Mouse (Mus musculus) G1E (cell line): ENCODE data around the gene Pqlc2. TPM values are rescaled to one million over a fixed set of nuclear protein-coding genes. Genes with fewer than 3 reads are reported as not detected.

Source experiments
- ATAC-seq: 2 replicates; pipeline ENCODE4 v1.8.0; 2016; ENCODE audit warnings: mild to moderate bottlenecking; ENCODE audit not compliant: insufficient number of reproducible peaks, poor library complexity, low FRiP score, severe bottlenecking; ENCODE audit errors: extremely low read depth
- DNase-seq: peaks from one replicate; pipeline ENCODE4 v3.0.0; 2012; ENCODE audit warnings: low spot score
- H3K27me3 ChIP-seq: 2 replicates; pipeline ENCODE4 v1.6.1; 2012; ENCODE audit warnings: mild to moderate bottlenecking, low read length, inconsistent platforms; ENCODE audit not compliant: insufficient read depth
- H3K36me3 ChIP-seq: replicated peaks from 2 replicates; pipeline ENCODE3; 2012; ENCODE audit warnings: mild to moderate bottlenecking, inconsistent platforms
- H3K4me1 ChIP-seq: 2 replicates; pipeline ENCODE4 v1.6.1; 2012; ENCODE audit warnings: low read depth, low read length, inconsistent platforms, mixed read lengths; ENCODE audit not compliant: insufficient read depth
- H3K4me3 ChIP-seq: 2 replicates; pipeline ENCODE4 v1.5.1; 2012; ENCODE audit warnings: low read depth, mild to moderate bottlenecking, inconsistent platforms, low read length, moderate library complexity, mixed read lengths
- H3K9me3 ChIP-seq: replicated peaks from 2 replicates; pipeline ENCODE4 v1.6.1; 2012; ENCODE audit warnings: inconsistent platforms
- CTCF ChIP-seq: IDR thresholded peaks from 2 replicates; pipeline ENCODE4 v1.5.1; 2012; ENCODE audit warnings: low read depth, low read length, inconsistent platforms, mixed read lengths
- GATA1 ChIP-seq: IDR thresholded peaks from 2 replicates; pipeline ENCODE4 v1.6.1; 2012; ENCODE audit warnings: borderline replicate concordance, low read length, inconsistent platforms, mixed read lengths
- GATA2 ChIP-seq: IDR thresholded peaks from 2 replicates; pipeline ENCODE4 v1.6.1; 2012; ENCODE audit warnings: low read depth, low read length, inconsistent platforms, borderline replicate concordance
- POLR2AphosphoS5 ChIP-seq: IDR thresholded peaks from 2 replicates; pipeline ENCODE4 v1.6.1; 2012; ENCODE audit warnings: low read depth, low read length, inconsistent platforms; ENCODE audit not compliant: insufficient replicate concordance
- TAL1 ChIP-seq: conservative IDR thresholded peaks from 2 replicates; pipeline ENCODE4 v1.6.1; 2012; ENCODE audit warnings: low read depth, low read length, inconsistent platforms, mixed read lengths
- polyA plus RNA-seq: library from polyadenylated mRNA; stranded (reverse); fragments of >175 nt; gene quantifications from 2 replicates; pipeline ENCODE4 v1.2.3, GENCODE M21; 2012
- total RNA-seq, 2 experiments: library from RNA; stranded (forward) in 1 of 2; stranded (reverse) in 1 of 2; fragments of 200-1000 nt in 1 of 2; fragments of >200 nt in 1 of 2; fragmentation: Nextera tagmentation in 1 of 2; gene quantifications; 2 replicates each; pipeline ENCODE4 v1.2.3; 2014 to 2017

Gene Pqlc2
- total and polyA plus RNA-seq, 3 experiments: 4.4 to 14.0 (median 6.8) TPM

- Histone ChIP-seq H3K4me1 (peaks cover 7% of the 10 kb centered on the region; the same call in 1 of the 2 replicates), H3K27me3 (no peaks in the 10 kb centered on the region), H3K36me3 (peaks cover 97% of the 10 kb centered on the region), H3K4me3 (no peak overlapping the region), H3K9me3 (no peaks in the 10 kb centered on the region)
- ATAC-seq: no peak
- DNase-seq: no peak
- TF ChIP-seq TAL1 (no peak), CTCF (no peak), POLR2AphosphoS5 (no peak), GATA1 (no peak), GATA2 (no peak)
These were observed 27.5 kb downstream of the Pqlc2 start for GRCm38 (mm10) chr4:139282955-139283417.

- H3K36me3 ChIP-seq: peaks cover 97% of the 10 kb centered on the region
- no peaks in the 10 kb centered on the region for H3K27me3 ChIP-seq
- DNase-seq (no peak), ATAC-seq (no peak)
- peaks cover 7% of the 10 kb centered on the region; the same call in 1 of the 2 replicates for H3K4me1 ChIP-seq
- H3K9me3 ChIP-seq: no peaks in the 10 kb centered on the region
- no peak for TF ChIP-seq GATA2
- no peak overlapping the region for H3K4me3 ChIP-seq
These were observed 28.6 kb downstream of the Pqlc2 start for GRCm38 (mm10) chr4:139281791-139282345.

GRCm38 (mm10) chr4:139280530-139280929, 30.0 kb downstream of the Pqlc2 start:
- Histone ChIP-seq H3K4me1 (0 out of 2 replicates have a peak, but pooled peaks cover 3% of the 10 kb centered on the region), H3K4me3 (no peak overlapping the region), H3K36me3 (peaks cover 97% of the 10 kb centered on the region), H3K27me3 (no peaks in the 10 kb centered on the region), H3K9me3 (no peaks in the 10 kb centered on the region)
- no peak for TF ChIP-seq CTCF
- DNase-seq (no peak), ATAC-seq (no peak)

- Histone ChIP-seq H3K36me3 (peaks cover 98% of the 10 kb centered on the region), H3K4me1 (no peaks in the 10 kb centered on the region), H3K4me3 (no peak overlapping the region), H3K9me3 (no peaks in the 10 kb centered on the region), H3K27me3 (no peaks in the 10 kb centered on the region)
- ATAC-seq (no peak), DNase-seq (no peak)
- TF ChIP-seq POLR2AphosphoS5 (no peak), GATA2 (no peak), TAL1 (no peak), GATA1 (no peak), CTCF (no peak)
These were observed 34.1 kb downstream of the Pqlc2 start for GRCm38 (mm10) chr4:139276411-139276810.

- H3K36me3 ChIP-seq: peaks cover 97% of the 10 kb centered on the region
- H3K9me3 ChIP-seq: no peaks in the 10 kb centered on the region
- no peak for TF ChIP-seq GATA1
- no peak for TF ChIP-seq CTCF
- TF ChIP-seq GATA2: no peak
- no peak for TF ChIP-seq POLR2AphosphoS5
- no peak for TF ChIP-seq TAL1
- H3K4me3 ChIP-seq: no peak overlapping the region
- ATAC-seq (no peak), DNase-seq (no peak)
- no peaks in the 10 kb centered on the region for H3K4me1 ChIP-seq
- no peaks in the 10 kb centered on the region for H3K27me3 ChIP-seq
These were observed 35.9 kb downstream of the Pqlc2 start for GRCm38 (mm10) chr4:139274573-139274972.

- ATAC-seq (no peak), DNase-seq (no peak)
- Histone ChIP-seq H3K4me3 (no peak overlapping the region), H3K27me3 (no peaks in the 10 kb centered on the region), H3K9me3 (no peaks in the 10 kb centered on the region), H3K4me1 (no peaks in the 10 kb centered on the region), H3K36me3 (peaks cover 99% of the 10 kb centered on the region)
- TF ChIP-seq POLR2AphosphoS5: no peak
- no peak for TF ChIP-seq GATA2
- TF ChIP-seq TAL1: no peak
- no peak for TF ChIP-seq GATA1
- no peak for TF ChIP-seq CTCF
These were observed 37.4 kb downstream of the Pqlc2 start for GRCm38 (mm10) chr4:139272951-139273680.

GRCm38 (mm10) chr4:139271562-139271961, 38.9 kb downstream of the Pqlc2 start:
- H3K36me3 ChIP-seq: peaks cover 100% of the 10 kb centered on the region
- no peak for DNase-seq
- ATAC-seq: no peak

More at GRCm38 (mm10) chr4:139271562-139271961, 38.9 kb downstream of the Pqlc2 start:
- TF ChIP-seq POLR2AphosphoS5 (no peak), GATA1 (no peak), TAL1 (no peak), CTCF (no peak), GATA2 (no peak)
- no peaks in the 10 kb centered on the region for H3K9me3 ChIP-seq
- H3K27me3 ChIP-seq: no peaks in the 10 kb centered on the region
- no peaks in the 10 kb centered on the region for H3K4me1 ChIP-seq
- H3K4me3 ChIP-seq: no peak overlapping the region
